Mouse (Mus musculus): Measurements from ENCODE around the gene Spo11. TPM values are rescaled to one million over a fixed set of nuclear protein-coding genes. Genes with fewer than 3 reads are reported as not detected.

The Spo11 gene
- polyA plus RNA-seq, 1 experiment: not detected

DNA sequence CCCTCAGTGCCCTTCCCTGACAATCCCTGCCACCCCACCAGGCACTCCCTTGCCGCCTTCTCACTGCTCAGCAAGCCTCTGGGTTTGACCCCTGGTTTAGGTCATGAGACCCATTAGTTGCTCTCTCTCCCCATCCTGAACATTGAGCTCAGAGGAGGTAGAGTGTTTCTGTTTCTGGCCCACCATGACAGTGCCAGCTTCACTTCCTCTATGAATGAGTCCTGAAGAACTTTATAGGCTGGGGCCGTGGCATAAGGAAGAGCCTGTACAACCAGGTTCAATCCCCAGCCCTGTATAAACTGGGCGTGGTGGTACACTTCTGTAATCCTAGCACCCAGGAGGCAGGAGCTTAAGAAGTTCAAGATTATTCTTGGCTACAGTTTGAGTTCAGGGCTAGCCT lies 63.3 kb downstream of the Spo11 start:
- no peak overlapping the region for H3K4me3 ChIP-seq (ENCODE audit: insufficient read depth, poor library complexity, severe bottlenecking)
- no peak overlapping the region for H3ac ChIP-seq (ENCODE audit: control insufficient read depth, insufficient read length, low read depth)
- no peaks in the 10 kb centered on the region for H3K79me2 ChIP-seq (ENCODE audit: control insufficient read depth, insufficient read depth)
- TF ChIP-seq MYOD1 (IDR thresholded peaks at IDR 0.05; ENCODE audit: control insufficient read depth, insufficient read length, low read depth): no peak
- no peak for TF ChIP-seq FOSL1 (IDR thresholded peaks at IDR 0.05; ENCODE audit: insufficient read depth, low read length, poor library complexity, severe bottlenecking)
- no peak for TF ChIP-seq MAX (IDR thresholded peaks at IDR 0.05)
- TF ChIP-seq MYOG (IDR thresholded peaks at IDR 0.05; ENCODE audit: control insufficient read depth, extremely low read depth, insufficient read length): no peak
- no peak for TF ChIP-seq USF1 (IDR thresholded peaks at IDR 0.05; ENCODE audit: low read depth)
- no peak for TF ChIP-seq CTCF (IDR thresholded peaks at IDR 0.05; ENCODE audit: control insufficient read depth, insufficient read depth, insufficient read length)
- TF ChIP-seq CEBPB (IDR thresholded peaks at IDR 0.05; ENCODE audit: low read depth): no peak
- H3K27me3 ChIP-seq (ENCODE audit: control insufficient read depth, insufficient read depth, insufficient read length): no peaks in the 10 kb centered on the region
- no peaks in the 10 kb centered on the region for H3K79me3 ChIP-seq (ENCODE audit: low read depth)
- H3K36me3 ChIP-seq (ENCODE audit: control insufficient read depth, insufficient read depth): no peaks in the 10 kb centered on the region

DNA sequence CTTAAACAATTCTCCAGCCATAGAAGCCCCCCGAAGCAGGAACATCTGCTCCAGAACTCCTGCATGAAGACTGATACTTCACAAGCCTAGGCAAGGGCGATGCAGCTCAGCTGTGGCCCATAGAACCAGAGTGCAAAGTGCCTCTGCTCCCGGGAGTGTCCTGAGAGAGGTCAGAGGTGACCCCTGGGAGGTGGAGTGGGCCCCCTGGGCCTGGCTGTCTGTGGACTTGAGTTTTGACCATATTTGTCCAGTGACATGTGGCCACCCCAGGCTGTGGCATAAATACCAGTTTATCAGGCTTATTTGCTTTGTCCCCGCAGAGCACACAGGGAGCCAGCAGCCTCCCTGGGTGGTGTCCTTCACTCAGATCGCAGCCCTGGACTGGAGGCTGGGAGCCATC lies 63.7 kb downstream of the Spo11 start:
- Histone ChIP-seq H3K79me3 (ENCODE audit: low read depth) (no peaks in the 10 kb centered on the region), H3K27me3 (ENCODE audit: control insufficient read depth, insufficient read depth, insufficient read length) (no peaks in the 10 kb centered on the region), H3K36me3 (ENCODE audit: control insufficient read depth, insufficient read depth) (no peaks in the 10 kb centered on the region), H3K79me2 (ENCODE audit: control insufficient read depth, insufficient read depth) (no peaks in the 10 kb centered on the region), H3ac (ENCODE audit: control insufficient read depth, insufficient read length, low read depth) (no peak overlapping the region), H3K4me3 (ENCODE audit: insufficient read depth, poor library complexity, severe bottlenecking) (no peak overlapping the region)
- TF ChIP-seq USF1 (IDR thresholded peaks at IDR 0.05; ENCODE audit: low read depth): no peak
- no peak for TF ChIP-seq MYOG (IDR thresholded peaks at IDR 0.05; ENCODE audit: control insufficient read depth, extremely low read depth, insufficient read length)
- TF ChIP-seq MAX (IDR thresholded peaks at IDR 0.05): no peak
- no peak for TF ChIP-seq FOSL1 (IDR thresholded peaks at IDR 0.05; ENCODE audit: insufficient read depth, low read length, poor library complexity, severe bottlenecking)
- no peak for TF ChIP-seq CTCF (IDR thresholded peaks at IDR 0.05; ENCODE audit: control insufficient read depth, insufficient read depth, insufficient read length)
- TF ChIP-seq MYOD1 (IDR thresholded peaks at IDR 0.05; ENCODE audit: control insufficient read depth, insufficient read length, low read depth): no peak
- no peak for TF ChIP-seq CEBPB (IDR thresholded peaks at IDR 0.05; ENCODE audit: low read depth)

- Histone ChIP-seq H3K79me2 (ENCODE audit: control insufficient read depth, insufficient read depth) (no peaks in the 10 kb centered on the region), H3K27me3 (ENCODE audit: control insufficient read depth, insufficient read depth, insufficient read length) (no peaks in the 10 kb centered on the region), H3ac (ENCODE audit: control insufficient read depth, insufficient read length, low read depth) (no peak overlapping the region), H3K36me3 (ENCODE audit: control insufficient read depth, insufficient read depth) (no peaks in the 10 kb centered on the region), H3K4me3 (ENCODE audit: insufficient read depth, poor library complexity, severe bottlenecking) (no peak overlapping the region), H3K79me3 (ENCODE audit: low read depth) (no peaks in the 10 kb centered on the region)
- TF ChIP-seq FOSL1 (IDR thresholded peaks at IDR 0.05; ENCODE audit: insufficient read depth, low read length, poor library complexity, severe bottlenecking) (no peak), USF1 (IDR thresholded peaks at IDR 0.05; ENCODE audit: low read depth) (no peak), MYOD1 (IDR thresholded peaks at IDR 0.05; ENCODE audit: control insufficient read depth, insufficient read length, low read depth) (no peak), CEBPB (IDR thresholded peaks at IDR 0.05; ENCODE audit: low read depth) (no peak), MYOG (IDR thresholded peaks at IDR 0.05; ENCODE audit: control insufficient read depth, extremely low read depth, insufficient read length) (no peak), CTCF (IDR thresholded peaks at IDR 0.05; ENCODE audit: control insufficient read depth, insufficient read depth, insufficient read length) (no peak), MAX (IDR thresholded peaks at IDR 0.05) (no peak)
These were observed 64.4 kb downstream of the Spo11 start for GRCm38 (mm10) chr2:173041893-173042292.

- H3K79me2 ChIP-seq (ENCODE audit: control insufficient read depth, insufficient read depth): no peaks in the 10 kb centered on the region
- H3K36me3 ChIP-seq (ENCODE audit: control insufficient read depth, insufficient read depth): no peaks in the 10 kb centered on the region
- no peak overlapping the region for H3ac ChIP-seq (ENCODE audit: control insufficient read depth, insufficient read length, low read depth)
- no peaks in the 10 kb centered on the region for H3K27me3 ChIP-seq (ENCODE audit: control insufficient read depth, insufficient read depth, insufficient read length)
- H3K79me3 ChIP-seq (ENCODE audit: low read depth): no peaks in the 10 kb centered on the region
- TF ChIP-seq CTCF (IDR thresholded peaks at IDR 0.05; ENCODE audit: control insufficient read depth, insufficient read depth, insufficient read length) (no peak), USF1 (IDR thresholded peaks at IDR 0.05; ENCODE audit: low read depth) (no peak), MYOD1 (IDR thresholded peaks at IDR 0.05; ENCODE audit: control insufficient read depth, insufficient read length, low read depth) (no peak), FOSL1 (IDR thresholded peaks at IDR 0.05; ENCODE audit: insufficient read depth, low read length, poor library complexity, severe bottlenecking) (no peak), MYOG (IDR thresholded peaks at IDR 0.05; ENCODE audit: control insufficient read depth, extremely low read depth, insufficient read length) (no peak), CEBPB (IDR thresholded peaks at IDR 0.05; ENCODE audit: low read depth) (no peak), MAX (IDR thresholded peaks at IDR 0.05) (no peak)
- no peak overlapping the region for H3K4me3 ChIP-seq (ENCODE audit: insufficient read depth, poor library complexity, severe bottlenecking)
These were observed 65.1 kb downstream of the Spo11 start for GRCm38 (mm10) chr2:173042504-173043162.

Other genes with a start within 250 kb of the Spo11 start
- 0.01 TPM for gene Bmp7, start 37.4 kb upstream of the Spo11 start, polyA plus RNA-seq (2012; fragmentation: generic; extraction: Trizol)
- 83.7 TPM for gene Rae1, start 22.4 kb downstream of the Spo11 start, polyA plus RNA-seq (2012; fragmentation: generic; extraction: Trizol)
- 31.3 TPM for gene Rbm38, start 42.8 kb downstream of the Spo11 start, polyA plus RNA-seq (2012; fragmentation: generic; extraction: Trizol)
- not detected for gene Ctcfl, start 141.8 kb downstream of the Spo11 start, polyA plus RNA-seq (2012; fragmentation: generic; extraction: Trizol)
- not detected for gene Pck1, start 175.3 kb downstream of the Spo11 start, polyA plus RNA-seq (2012; fragmentation: generic; extraction: Trizol)
- gene Zbp1, start 241.2 kb downstream of the Spo11 start, polyA plus RNA-seq (2012; fragmentation: generic; extraction: Trizol): 0.08 TPM

Measured in C2C12 (cell line).